Comparison of ENCODE assay signal across 8 mouse cellular contexts in the genomic region with DNA sequence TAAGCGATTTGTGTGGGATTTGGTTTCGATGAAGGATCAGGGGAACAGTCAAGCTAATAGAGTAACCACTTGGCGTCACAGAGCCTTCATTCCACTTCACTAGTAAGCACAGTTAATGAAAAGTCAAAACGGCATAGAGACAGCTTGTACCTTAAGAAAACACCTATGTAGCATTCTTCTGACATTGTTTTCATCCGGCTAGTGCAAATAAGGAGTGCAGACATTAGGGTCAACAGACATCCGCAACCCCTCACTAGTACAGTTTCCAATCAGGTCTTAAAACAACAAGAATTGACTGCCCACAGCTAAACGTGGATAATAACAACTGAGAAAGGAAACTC. TPM values are rescaled to one million over a fixed set of nuclear protein-coding genes. Genes with fewer than 3 reads are reported as not detected.
DNase-seq lines count a peak whose midpoint lies in the region; ATAC-seq and TF ChIP-seq lines count a peak whose summit lies in the region.

No protein-coding gene starts in this region.

- H3K4me3 ChIP-seq in heart, adult 2 months, result peak overlapping the region; percentile 94
- peak overlapping the region; percentile 61 to 98 (median 86) for H3K4me3 ChIP-seq in CH12.LX (replicated peaks in 1 of 3; ENCODE audit: low read depth in 2 of 3, low read length in 2 of 3, poor library complexity in 1 of 3)
- H3K4me3 ChIP-seq in forebrain, embryonic 13.5 days, result peak overlapping the region; percentile 95
- H3K4me3 ChIP-seq in liver, embryonic 15.5 days (replicated peaks), result peak overlapping the region; percentile 87

- peak overlapping the region; percentile 88 for H3K9ac ChIP-seq in heart, adult 2 months (ENCODE audit: low read depth, low read length)
- H3K9ac ChIP-seq in CH12.LX (ENCODE audit: insufficient read depth, low read depth), result peak overlapping the region; percentile 67
- H3K9ac ChIP-seq in forebrain, embryonic 13.5 days, result peak overlapping the region; percentile 98
- H3K9ac ChIP-seq in liver, embryonic 15.5 days, result peak overlapping the region; percentile 96

- no peak for TF ChIP-seq EP300 in heart, adult 2 months (IDR thresholded peaks at IDR 0.05; ENCODE audit: insufficient read depth, low read depth, low read length)
- no peak for TF ChIP-seq EP300 in CH12.LX (IDR thresholded peaks at IDR 0.05; ENCODE audit: low read length)

- no peaks in the 10 kb centered on the region; the same call in 1 of the 2 replicates for H3K79me2 ChIP-seq in heart, adult 2 months (replicated peaks; ENCODE audit: control insufficient read depth, insufficient read depth, low read length)
- peaks cover 40% of the 10 kb centered on the region for H3K79me2 ChIP-seq in CH12.LX (replicated peaks; ENCODE audit: control insufficient read depth, extremely low read depth, insufficient read depth, poor library complexity, severe bottlenecking)

- TF ChIP-seq RAD21 in CH12.LX (IDR thresholded peaks at IDR 0.05; ENCODE audit: low read depth, low read length), result no peak

- under 1% methylated on average over 7 of the region's 7 CpGs for WGBS in heart, adult 2 months
- 20% methylated on average over 7 of the region's 7 CpGs for WGBS in forebrain, embryonic 13.5 days
- 2% methylated on average over 7 of the region's 7 CpGs for WGBS in liver, embryonic 15.5 days (ENCODE audit: insufficient replicate concordance)

- in situ Hi-C loops in CH12.LX (cut with MboI; ENCODE audit: low pct_ligation_motif_present, low pct_unique_long_range_greater_than_20kb, low sequenced_read_pairs), result no loop called here

- intact Hi-C loops in heart, adult 2 months (cut with DNase I), result loop anchor here (2.0 to 10.0 kb wide), 5 partner anchors 137 to 395 kb away; a partner anchor contains a TSS
- intact Hi-C loops in heart, postnatal 25 days (cut with DNase I), result loop anchor here (2.0 to 10.0 kb wide), 4 partner anchors 43 to 205 kb away; a partner anchor contains a TSS
- intact Hi-C loops in left cerebral cortex, postnatal 25 days (cut with DNase I), result loop anchor here (2.0 to 10.0 kb wide), 5 partner anchors 43 to 1288 kb away; a partner anchor contains a TSS

- TF ChIP-seq POLR2A in heart, adult 2 months (IDR thresholded peaks at IDR 0.05; ENCODE audit: insufficient read depth, low read depth, low read length), result no peak
- TF ChIP-seq POLR2A in CH12.LX (IDR thresholded peaks at IDR 0.05; ENCODE audit: low read depth, low read length), result no peak

- H3K4me1 ChIP-seq in heart, adult 2 months (ENCODE audit: control insufficient read depth, insufficient read depth, low read length), result peaks cover 4% of the 10 kb centered on the region
- H3K4me1 ChIP-seq in CH12.LX (ENCODE audit: control insufficient read depth in 1 of 2, insufficient read depth in 2 of 2), result peaks cover 0 to 20% of the 10 kb centered on the region in 2 experiments; a peak in 2 of 4 replicates
- peaks cover 39% of the 10 kb centered on the region for H3K4me1 ChIP-seq in forebrain, embryonic 13.5 days
- peaks cover 69% of the 10 kb centered on the region for H3K4me1 ChIP-seq in liver, embryonic 15.5 days (replicated peaks)

- peaks cover 28% of the 10 kb centered on the region for H3K36me3 ChIP-seq in heart, adult 2 months (ENCODE audit: control insufficient read depth, insufficient read depth, low read length)
- H3K36me3 ChIP-seq in CH12.LX (replicated peaks in 1 of 2; ENCODE audit: control insufficient read depth in 1 of 2, insufficient read depth in 1 of 2, low read length in 1 of 2), result peaks cover 2 to 12% of the 10 kb centered on the region in 2 experiments
- H3K36me3 ChIP-seq in forebrain, embryonic 13.5 days (ENCODE audit: poor library complexity, severe bottlenecking), result peaks cover 6% of the 10 kb centered on the region
- peaks cover 19% of the 10 kb centered on the region for H3K36me3 ChIP-seq in liver, embryonic 15.5 days (replicated peaks)

- DNase-seq in heart, adult 2 months, result no peak
- DNase-seq in heart, postnatal 25 days (ENCODE audit: low spot score), result no peak
- DNase-seq in CH12.LX (ENCODE audit: extremely low read depth), result no peak
- DNase-seq in thymus, postnatal 14 days, result no peak
- DNase-seq in left cerebral cortex, postnatal 25 days (ENCODE audit: low spot score in 2 of 2), result no peak
- no peak for DNase-seq in frontal cortex, postnatal 25 days (ENCODE audit: low spot score in 2 of 2)

- no peaks in the 10 kb centered on the region for H3K27me3 ChIP-seq in heart, adult 2 months (ENCODE audit: control insufficient read depth, insufficient read depth, low read length)
- no peaks in the 10 kb centered on the region for H3K27me3 ChIP-seq in CH12.LX (replicated peaks)
- H3K27me3 ChIP-seq in forebrain, embryonic 13.5 days, result no peaks in the 10 kb centered on the region
- no peaks in the 10 kb centered on the region for H3K27me3 ChIP-seq in liver, embryonic 15.5 days

- peak overlapping the region; percentile 98 for H3K27ac ChIP-seq in heart, adult 2 months
- no peak overlapping the region for H3K27ac ChIP-seq in CH12.LX (ENCODE audit: insufficient read depth, low read depth)
- H3K27ac ChIP-seq in forebrain, embryonic 13.5 days, result no peak overlapping the region
- peak overlapping the region; percentile 96 for H3K27ac ChIP-seq in liver, embryonic 15.5 days (replicated peaks)

- H3K9me3 ChIP-seq in CH12.LX (replicated peaks; ENCODE audit: low read length), result no peaks in the 10 kb centered on the region
- no peaks in the 10 kb centered on the region for H3K9me3 ChIP-seq in forebrain, embryonic 13.5 days (replicated peaks)
- H3K9me3 ChIP-seq in liver, embryonic 15.5 days (replicated peaks), result no peaks in the 10 kb centered on the region

- TF ChIP-seq CTCF in heart, adult 2 months (IDR thresholded peaks at IDR 0.05), result no peak
- no peak for TF ChIP-seq CTCF in CH12.LX (conservative IDR thresholded peaks at IDR 0.05 in 1 of 2, IDR thresholded peaks at IDR 0.05 in 1 of 2; ENCODE audit: low read depth in 2 of 2, low read length in 2 of 2)

- dilution Hi-C loops in CH12.LX (cut with MboI; ENCODE audit: extremely low pct_ligation_motif_present, extremely low pct_unique_long_range_greater_than_20kb, low sequenced_read_pairs), result no loop called here

- peak overlapping the region; percentile 82 for H3K4me2 ChIP-seq in CH12.LX (ENCODE audit: insufficient read depth, low read depth, poor library complexity, severe bottlenecking)
- peak overlapping the region; percentile 96 for H3K4me2 ChIP-seq in forebrain, embryonic 13.5 days
- peak overlapping the region; percentile 86 for H3K4me2 ChIP-seq in liver, embryonic 15.5 days

- ATAC-seq in forebrain, embryonic 13.5 days, result no peak
- ATAC-seq in liver, embryonic 15.5 days (ENCODE audit: insufficient read depth), result no peak

TF ChIP-seq in CH12.LX, 34 proteins besides CTCF, POLR2A, EP300 and RAD21:
- TF ChIP-seq E2F4 (IDR thresholded peaks at IDR 0.05; ENCODE audit: insufficient replicate concordance, low read depth, low read length) (no peak), MEF2A (IDR thresholded peaks at IDR 0.05; ENCODE audit: borderline replicate concordance, low read depth, low read length) (no peak), TBP (conservative IDR thresholded peaks at IDR 0.05; ENCODE audit: low read depth, low read length) (no peak), ZNF384 (IDR thresholded peaks at IDR 0.05; ENCODE audit: low read depth, low read length) (no peak), PAX5 (IDR thresholded peaks at IDR 0.05; ENCODE audit: low read length) (no peak), NRF1 (IDR thresholded peaks at IDR 0.05; ENCODE audit: low read depth, low read length) (no peak), TCF12 (IDR thresholded peaks at IDR 0.05; ENCODE audit: low read depth, low read length) (no peak), IRF4 (IDR thresholded peaks at IDR 0.05; ENCODE audit: low read depth, low read length) (no peak), MXI1 (IDR thresholded peaks at IDR 0.05; ENCODE audit: low read depth, low read length) (no peak), ZC3H11A (IDR thresholded peaks at IDR 0.05; ENCODE audit: low read depth, low read length) (no peak), MAFK (IDR thresholded peaks at IDR 0.05; ENCODE audit: insufficient replicate concordance, low read length) (no peak), ZMIZ1 (IDR thresholded peaks at IDR 0.05; ENCODE audit: low read depth, low read length) (no peak), HCFC1 (IDR thresholded peaks at IDR 0.05; ENCODE audit: low read depth, low read length) (no peak)

RNA-seq across cellular contexts. Expression of a gene that starts 1.1 kb away (rescaled TPM):
- total RNA-seq in heart, adult 2 months (2021), result 10 to 100 TPM; 19.9 to 20.3 TPM
- 9.0 and 13.1 TPM in 2 replicates for polyA plus RNA-seq in heart, adult 2 months (2012; rRNA removed)
- total RNA-seq in heart, postnatal 25 days (2021), result 10 to 100 TPM; 19.2 to 22.4 TPM
- 18.2 and 22.3 TPM in 2 replicates for total RNA-seq in CH12.LX (2012; rRNA removed)
- total RNA-seq in CH12.LX (2014; rRNA removed), result 52.6 and 57.3 TPM in 2 replicates
- 40.3 and 43.1 TPM in 2 replicates for polyA plus RNA-seq in CH12.LX (2012; ENCODE audit: insufficient read length, low read depth)
- 47.0 and 48.8 TPM in 2 replicates for polyA plus RNA-seq in forebrain, embryonic 13.5 days (2015; fragmentation: Nextera tagmentation; extraction: Ambion mirVana)
- 25.0 and 25.6 TPM in 2 replicates for polyA plus RNA-seq in liver, embryonic 15.5 days (2015; fragmentation: Nextera tagmentation; extraction: Ambion mirVana)
- total RNA-seq in left cerebral cortex, postnatal 25 days (2021), result 10 to 100 TPM; 36.4 to 38.9 TPM

RNA-seq across cellular contexts. Expression of a gene that starts 42.6 kb away (rescaled TPM):
- 10 to 100 TPM; 10.0 to 10.4 TPM for total RNA-seq in heart, adult 2 months (2021)
- 5.9 and 11.3 TPM in 2 replicates for polyA plus RNA-seq in heart, adult 2 months (2012; rRNA removed)
- 10 to 100 TPM in 1 of 2 experiments, 1 to 10 TPM in 1; 9.0 to 10.7 TPM for total RNA-seq in heart, postnatal 25 days (2021)
- total RNA-seq in CH12.LX (2012; rRNA removed) (8.2 and 9.7 TPM in 2 replicates), CH12.LX (2014; rRNA removed) (9.0 and 9.8 TPM in 2 replicates)
- polyA plus RNA-seq in CH12.LX (2012; ENCODE audit: insufficient read length, low read depth), result 6.2 and 6.4 TPM in 2 replicates
- 6.0 and 6.7 TPM in 2 replicates for polyA plus RNA-seq in forebrain, embryonic 13.5 days (2015; fragmentation: Nextera tagmentation; extraction: Ambion mirVana)
- polyA plus RNA-seq in liver, embryonic 15.5 days (2015; fragmentation: Nextera tagmentation; extraction: Ambion mirVana), result 3.1 TPM in 2 replicates
- 10 to 100 TPM; 12.5 TPM for total RNA-seq in left cerebral cortex, postnatal 25 days (2021)

Comparison
In these comparisons a context has a peak if more than half of its experiments do, and no peak if none do; other contexts are left out.
1. H3K27ac ChIP-seq: peak in heart, adult 2 months (single experiment) and liver, embryonic 15.5 days (single experiment); none in CH12.LX (single experiment) and forebrain, embryonic 13.5 days (single experiment).
2. Peak in every context shown above with its lines, with median percentiles within 50 percentile points of each other: H3K4me3 ChIP-seq, H3K9ac ChIP-seq and H3K4me2 ChIP-seq.